Mouse (Mus musculus) left cerebral cortex, adult 11 months (tissue): Measurements from ENCODE around the gene Sclt1.

Experiments
- DNase-seq: peaks from one replicate; pipeline ENCODE4 v3.0.0; 2022; ENCODE audit warnings: low spot score

Gene Sclt1

GRCm38 (mm10) chr3:41586330-41586729 is 156.0 kb downstream of the Sclt1 start:
- no peak for DNase-seq

- DNase-seq = no peak
These were observed 156.8 kb downstream of the Sclt1 start for GRCm38 (mm10) chr3:41585548-41585947.

GRCm38 (mm10) chr3:41583621-41584020 is 158.7 kb downstream of the Sclt1 start:
- DNase-seq = no peak

GRCm38 (mm10) chr3:41583092-41583491 is 159.2 kb downstream of the Sclt1 start:
- DNase-seq = no peak

- DNase-seq = no peak
These were observed 160.1 kb downstream of the Sclt1 start for GRCm38 (mm10) chr3:41582256-41582655.

- no peak for DNase-seq
These were observed 160.9 kb downstream of the Sclt1 start for GRCm38 (mm10) chr3:41581436-41581835.

- no peak for DNase-seq
These were observed 161.7 kb downstream of the Sclt1 start for GRCm38 (mm10) chr3:41580401-41581323.

- no peak for DNase-seq
These were observed 162.4 kb downstream of the Sclt1 start for GRCm38 (mm10) chr3:41579873-41580272.

- DNase-seq = no peak
These were observed 165.1 kb downstream of the Sclt1 start for GRCm38 (mm10) chr3:41577240-41577639.
